Mouse (Mus musculus) adrenal gland, adult 10 weeks (tissue): ENCODE data around the gene Ankrd45. TPM values are rescaled to one million over a fixed set of nuclear protein-coding genes. Genes with fewer than 3 reads are reported as not detected.

Source experiments
- polyA plus RNA-seq: library from polyadenylated mRNA; stranded (reverse); fragments of 350-450 nt; fragmentation: Illumina TruSeq; extraction: RNeasy Lipid Tissue Mini Kit (QIAGEN cat#74804); gene quantifications from one replicate; pipeline ENCODE4 v1.2.3, GENCODE M21; 2014; ENCODE audit warnings: low read depth, low replicate concordance

Ankrd45 gene
- polyA plus RNA-seq = 7.1 TPM

GRCm38 (mm10) chr1:161142531-161143159 lies at the start of gene Ankrd45:
TSS of gene Ankrd45 (plus strand) at chr1:161142691.

GRCm38 (mm10) chr1:161130726-161131664 lies 11.5 kb upstream of the Ankrd45 start, which contains the start of gene Klhl20:
TSS of gene Klhl20 (minus strand) at chr1:161131511.

GRCm38 (mm10) chr1:161159214-161159613 lies 16.7 kb downstream of the Ankrd45 start, which contains the start of gene Tex50:
TSS of gene Tex50 (minus strand) at chr1:161159314.

Other genes with a start within 250 kb of the Ankrd45 start
- gene Rc3h1, start 236.3 kb upstream of the Ankrd45 start, polyA plus RNA-seq = 42.9 TPM
- gene Serpinc1, start 164.1 kb upstream of the Ankrd45 start, polyA plus RNA-seq = 0.41 TPM
- 10.7 TPM for gene Zbtb37, start 107.8 kb upstream of the Ankrd45 start, polyA plus RNA-seq
- gene Dars2, start 72.0 kb upstream of the Ankrd45 start, polyA plus RNA-seq = 21.4 TPM
- 6.1 TPM for gene Cenpl, start 72.0 kb upstream of the Ankrd45 start, polyA plus RNA-seq
- gene Klhl20, start 11.2 kb upstream of the Ankrd45 start, polyA plus RNA-seq = 40.8 TPM
- gene Tex50, start 16.6 kb downstream of the Ankrd45 start, polyA plus RNA-seq = not detected
- 396 TPM for gene Prdx6, start 108.5 kb downstream of the Ankrd45 start, polyA plus RNA-seq